Mouse (Mus musculus): ENCODE measurements around the gene Tmem269. TPM values are rescaled to one million over a fixed set of nuclear protein-coding genes. Genes with fewer than 3 reads are reported as not detected.
A peak's percentile ranks its signal among the peaks of the same experiment; 100 is the strongest.

Tmem269 gene
- polyA plus RNA-seq, 1 experiment from 2014 or later = not detected

- no peaks in the 10 kb centered on the region for H3K27me3 ChIP-seq (ENCODE audit: poor library complexity, severe bottlenecking)
- H3K4me1 ChIP-seq = peaks cover 11% of the 10 kb centered on the region
- H3K27ac ChIP-seq = no peak overlapping the region
- peak; percentile 82 for DNase-seq (ENCODE audit: extremely low spot score, low spot score)
- H3K4me3 ChIP-seq = no peak overlapping the region
- no peaks in the 10 kb centered on the region for H3K9me3 ChIP-seq
- peaks cover 37% of the 10 kb centered on the region for H3K36me3 ChIP-seq (replicated peaks)
- 11% methylated on average over 4 of the region's 4 CpGs for WGBS
Observed at GRCm38 (mm10) chr4:119167663-119168062, 50.4 kb downstream of the Tmem269 start.

- WGBS = 86% methylated on average over 4 of the region's 4 CpGs
- Histone ChIP-seq H3K9me3 (no peaks in the 10 kb centered on the region), H3K4me3 (no peak overlapping the region), H3K27me3 (ENCODE audit: poor library complexity, severe bottlenecking) (no peaks in the 10 kb centered on the region), H3K36me3 (replicated peaks) (peaks cover 37% of the 10 kb centered on the region), H3K4me1 (peaks cover 8% of the 10 kb centered on the region), H3K27ac (no peak overlapping the region)
- DNase-seq (ENCODE audit: extremely low spot score, low spot score) = no peak
Observed at GRCm38 (mm10) chr4:119167068-119167467, 50.9 kb downstream of the Tmem269 start.

GRCm38 (mm10) chr4:119165916-119166315 is 52.1 kb downstream of the Tmem269 start:
- peaks cover 8% of the 10 kb centered on the region for H3K4me1 ChIP-seq
- H3K27me3 ChIP-seq (ENCODE audit: poor library complexity, severe bottlenecking) = no peaks in the 10 kb centered on the region
- H3K36me3 ChIP-seq (replicated peaks) = peaks cover 31% of the 10 kb centered on the region
- H3K4me3 ChIP-seq = no peak overlapping the region
- DNase-seq (ENCODE audit: extremely low spot score, low spot score) = no peak
- 82% methylated on average over 7 of the region's 7 CpGs for WGBS
- no peaks in the 10 kb centered on the region for H3K9me3 ChIP-seq
- H3K27ac ChIP-seq = no peak overlapping the region

GRCm38 (mm10) chr4:119162990-119163389 is 55.0 kb downstream of the Tmem269 start:
- WGBS = 69% methylated on average over 4 of the region's 4 CpGs
- Histone ChIP-seq H3K36me3 (replicated peaks) (peaks cover 2% of the 10 kb centered on the region), H3K4me3 (no peak overlapping the region), H3K4me1 (no peaks in the 10 kb centered on the region), H3K9me3 (no peaks in the 10 kb centered on the region), H3K27ac (no peak overlapping the region), H3K27me3 (ENCODE audit: poor library complexity, severe bottlenecking) (no peaks in the 10 kb centered on the region)
- DNase-seq (ENCODE audit: extremely low spot score, low spot score) = no peak

- no peaks in the 10 kb centered on the region for H3K27me3 ChIP-seq (ENCODE audit: poor library complexity, severe bottlenecking)
- no peak overlapping the region for H3K4me3 ChIP-seq
- no peak for DNase-seq (ENCODE audit: extremely low spot score, low spot score)
- H3K36me3 ChIP-seq (replicated peaks) = no peaks in the 10 kb centered on the region
- no peaks in the 10 kb centered on the region for H3K4me1 ChIP-seq
- 83% methylated on average over 3 of the region's 3 CpGs for WGBS
- H3K9me3 ChIP-seq = no peaks in the 10 kb centered on the region
- no peak overlapping the region for H3K27ac ChIP-seq
Observed at GRCm38 (mm10) chr4:119161358-119161757, 56.7 kb downstream of the Tmem269 start.

- Histone ChIP-seq H3K27me3 (ENCODE audit: poor library complexity, severe bottlenecking) (no peaks in the 10 kb centered on the region), H3K4me3 (no peak overlapping the region), H3K9me3 (no peaks in the 10 kb centered on the region), H3K36me3 (replicated peaks) (no peaks in the 10 kb centered on the region), H3K4me1 (no peaks in the 10 kb centered on the region), H3K27ac (no peak overlapping the region)
- WGBS = 85% methylated on average over 5 of the region's 5 CpGs
- DNase-seq (ENCODE audit: extremely low spot score, low spot score) = no peak
Observed at GRCm38 (mm10) chr4:119157891-119158290, 60.1 kb downstream of the Tmem269 start.

- no peaks in the 10 kb centered on the region for H3K4me1 ChIP-seq
- H3K27ac ChIP-seq = no peak overlapping the region
- H3K4me3 ChIP-seq = no peak overlapping the region
- H3K9me3 ChIP-seq = no peaks in the 10 kb centered on the region
- DNase-seq (ENCODE audit: extremely low spot score, low spot score) = peak; percentile 38
- no peaks in the 10 kb centered on the region for H3K36me3 ChIP-seq (replicated peaks)
- WGBS = 35% methylated on average over 2 of the region's 2 CpGs
- no peaks in the 10 kb centered on the region for H3K27me3 ChIP-seq (ENCODE audit: poor library complexity, severe bottlenecking)
Observed at GRCm38 (mm10) chr4:119157186-119157585, 60.8 kb downstream of the Tmem269 start.

Other genes starting within 250 kb of the Tmem269 start
- gene Slc2a1, start 109.5 kb downstream of the Tmem269 start, polyA plus RNA-seq (2016; fragmentation: Nextera tagmentation; extraction: Ambion mirVana) = 204 and 222 TPM in 2 replicates
- 10.5 and 10.6 TPM in 2 replicates for gene Zfp691, start 44.0 kb downstream of the Tmem269 start, polyA plus RNA-seq (2016; fragmentation: Nextera tagmentation; extraction: Ambion mirVana)
- 9.8 and 12.3 TPM in 2 replicates for gene Ermap, start 28.2 kb downstream of the Tmem269 start, polyA plus RNA-seq (2016; fragmentation: Nextera tagmentation; extraction: Ambion mirVana)
- 126 and 138 TPM in 2 replicates for gene Svbp, start 22.9 kb downstream of the Tmem269 start, polyA plus RNA-seq (2016; fragmentation: Nextera tagmentation; extraction: Ambion mirVana)
- gene AU022252, start 14.5 kb upstream of the Tmem269 start, polyA plus RNA-seq (2016; fragmentation: Nextera tagmentation; extraction: Ambion mirVana) = 32.7 and 41.6 TPM in 2 replicates
- 13.4 and 16.2 TPM in 2 replicates for gene P3h1, start 14.7 kb upstream of the Tmem269 start, polyA plus RNA-seq (2016; fragmentation: Nextera tagmentation; extraction: Ambion mirVana)
- gene Cldn19, start 37.2 kb upstream of the Tmem269 start, polyA plus RNA-seq (2016; fragmentation: Nextera tagmentation; extraction: Ambion mirVana) = 0.16 TPM in 1 of 2 replicates, not detected in the other
- 929 and 1,023 TPM in 2 replicates for gene Ybx1, start 76.4 kb upstream of the Tmem269 start, polyA plus RNA-seq (2016; fragmentation: Nextera tagmentation; extraction: Ambion mirVana)
- 156 and 159 TPM in 2 replicates for gene Ppih, start 102.3 kb upstream of the Tmem269 start, polyA plus RNA-seq (2016; fragmentation: Nextera tagmentation; extraction: Ambion mirVana)
- 7.0 and 8.1 TPM in 2 replicates for gene Ccdc30, start 197.3 kb upstream of the Tmem269 start, polyA plus RNA-seq (2016; fragmentation: Nextera tagmentation; extraction: Ambion mirVana)
- gene Ppcs, start 204.2 kb upstream of the Tmem269 start, polyA plus RNA-seq (2016; fragmentation: Nextera tagmentation; extraction: Ambion mirVana) = 30.2 and 31.4 TPM in 2 replicates
- 0.25 and 0.31 TPM in 2 replicates for gene Zmynd12, start 204.6 kb upstream of the Tmem269 start, polyA plus RNA-seq (2016; fragmentation: Nextera tagmentation; extraction: Ambion mirVana)

Measured in forebrain, embryonic 10.5 days (tissue).